Mouse (Mus musculus): Measurements from ENCODE around the gene Ttll9. TPM values are rescaled to one million over a fixed set of nuclear protein-coding genes. Genes with fewer than 3 reads are reported as not detected.

The Ttll9 gene
- total RNA-seq, 4 experiments from 2014 or later = 1.2 to 3.3 (median 2.3) TPM

GRCm38 (mm10) chr2:153049288-153049996 lies 87.2 kb downstream of the Ttll9 start:
- peak; percentile 30 to 70 for DNase-seq (ENCODE audit: low spot score in 2 of 2)

- no peak for DNase-seq (ENCODE audit: low spot score in 2 of 2)
These were observed 87.7 kb downstream of the Ttll9 start for GRCm38 (mm10) chr2:153049997-153050358.

GRCm38 (mm10) chr2:153051095-153051494 lies 88.8 kb downstream of the Ttll9 start:
- no peak for DNase-seq (ENCODE audit: low spot score in 2 of 2)

GRCm38 (mm10) chr2:153051537-153051936 lies 89.3 kb downstream of the Ttll9 start:
- no peak for DNase-seq (ENCODE audit: low spot score in 2 of 2)

GRCm38 (mm10) chr2:153052700-153053351 lies 90.5 kb downstream of the Ttll9 start:
- DNase-seq (ENCODE audit: low spot score in 2 of 2) = no peak

- DNase-seq (ENCODE audit: low spot score in 2 of 2) = no peak
These were observed 91.6 kb downstream of the Ttll9 start for GRCm38 (mm10) chr2:153053896-153054295.

GRCm38 (mm10) chr2:153055270-153055920 lies 93.1 kb downstream of the Ttll9 start:
- DNase-seq (ENCODE audit: low spot score in 2 of 2) = no peak

Other genes with a start within 250 kb of the Ttll9 start
- gene Id1, start 226.2 kb upstream of the Ttll9 start, total RNA-seq (2022) = 10 to 100 TPM; 19.1 to 30.8 (median 22.9) TPM
- 1 to 10 TPM; 2.1 to 4.8 (median 2.5) TPM for gene Cox4i2, start 208.3 kb upstream of the Ttll9 start, total RNA-seq (2022)
- 100 to 1,000 TPM; 125 to 143 (median 135) TPM for gene Bcl2l1, start 130.8 kb upstream of the Ttll9 start, total RNA-seq (2022)
- gene Tpx2, start 114.5 kb upstream of the Ttll9 start, total RNA-seq (2022) = 1 to 10 TPM; 1.9 to 2.9 (median 2.2) TPM
- gene Mylk2, start 51.1 kb upstream of the Ttll9 start, total RNA-seq (2022) = under 1 TPM in 3 of 4 experiments, not detected in 1; 0.19 to 0.39 (median 0.21) TPM
- under 1 TPM in 3 of 4 experiments, not detected in 1; 0.34 to 0.88 (median 0.74) TPM for gene Foxs1, start 29.3 kb upstream of the Ttll9 start, total RNA-seq (2022)
- 10 to 100 TPM; 16.2 to 22.7 (median 21.1) TPM for gene Dusp15, start 10.8 kb upstream of the Ttll9 start, total RNA-seq (2022)
- 10 to 100 TPM; 53.3 to 59.2 (median 57.1) TPM for gene Pdrg1, start 52.9 kb downstream of the Ttll9 start, total RNA-seq (2022)
- 1 to 10 TPM; 5.0 to 6.7 (median 5.9) TPM for gene Xkr7, start 69.4 kb downstream of the Ttll9 start, total RNA-seq (2022)
- gene Ccm2l, start 103.5 kb downstream of the Ttll9 start, total RNA-seq (2022) = 1 to 10 TPM; 4.3 to 4.6 (median 4.4) TPM
- gene Hck, start 146.0 kb downstream of the Ttll9 start, total RNA-seq (2022) = 1 to 10 TPM; 1.7 to 4.2 (median 2.7) TPM
- gene Tm9sf4, start 198.8 kb downstream of the Ttll9 start, total RNA-seq (2022) = 100 to 1,000 TPM; 106 to 122 (median 113) TPM